Mouse (Mus musculus): ENCODE data around the gene Olfr116. TPM values are rescaled to one million over a fixed set of nuclear protein-coding genes. Genes with fewer than 3 reads are reported as not detected.

Olfr116 gene
- total RNA-seq (2021), result not detected

- DNase-seq, result no peak
- intact Hi-C loops (cut with DNase I), result no loop called here
Measured at GRCm38 (mm10) chr17:37627009-37627408, at the start of gene Olfr116, which contains the start of gene Olfr115. Gene Olfr116 (minus strand): TSS chr17:37627199. Gene Olfr115 (minus strand): TSS chr17:37627109.

- DNase-seq, result no peak
- intact Hi-C loops (cut with DNase I), result no loop called here
Measured at GRCm38 (mm10) chr17:37666688-37667087, 39.7 kb upstream of the Olfr116 start, which contains the start of gene Olfr118. Gene Olfr118 (plus strand): TSS chr17:37666988.

GRCm38 (mm10) chr17:37663682-37664081, 36.7 kb upstream of the Olfr116 start, which contains the start of gene Olfr117:
Gene Olfr117 (minus strand): TSS chr17:37663782.
- no peak for DNase-seq
- intact Hi-C loops (cut with DNase I), result no loop called here

GRCm38 (mm10) chr17:37592643-37593042, 34.4 kb downstream of the Olfr116 start, which contains the start of gene Olfr114:
Gene Olfr114 (minus strand): TSS chr17:37592743.
- no peak for DNase-seq
- intact Hi-C loops (cut with DNase I), result no loop called here

DNA sequence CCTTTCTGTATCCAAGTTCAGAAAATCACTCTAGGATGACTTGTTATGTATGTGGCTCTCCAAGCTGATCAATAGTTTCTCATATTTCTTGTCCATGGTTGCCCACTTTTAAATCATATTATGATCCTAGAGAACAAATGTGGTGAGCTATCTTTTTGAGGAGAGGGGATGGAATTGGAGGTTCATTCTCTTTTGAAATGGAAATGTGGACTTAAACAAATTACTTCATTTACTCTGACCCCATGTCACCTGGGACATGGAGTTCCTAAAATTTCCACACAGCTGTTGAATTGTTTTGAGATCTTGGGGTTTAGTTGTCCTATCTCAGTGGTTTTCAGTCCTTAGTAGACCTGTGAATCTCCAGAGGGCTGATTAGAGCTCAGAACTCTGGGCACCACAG, 49.4 kb downstream of the Olfr116 start, which contains the start of gene Olfr113:
TSS of gene Olfr113 (minus strand) at position 101 of the 400 bp plus-strand sequence.
- DNase-seq, result no peak
- intact Hi-C loops (cut with DNase I), result no loop called here

Other genes starting within 250 kb of the Olfr116 start
- gene Olfr105-ps, start 248.2 kb downstream of the Olfr116 start, total RNA-seq (2021), result not detected
- not detected for gene Olfr106-ps, start 236.8 kb downstream of the Olfr116 start, total RNA-seq (2021)
- not detected for gene Olfr107, start 228.0 kb downstream of the Olfr116 start, total RNA-seq (2021)
- gene Olfr108, start 181.7 kb downstream of the Olfr116 start, total RNA-seq (2021), result not detected
- gene Olfr109, start 168.3 kb downstream of the Olfr116 start, total RNA-seq (2021), result not detected
- not detected for gene H2-M2, start 143.6 kb downstream of the Olfr116 start, total RNA-seq (2021)
- gene Olfr110, start 134.7 kb downstream of the Olfr116 start, total RNA-seq (2021), result not detected
- under 1 TPM in 1 of 2 experiments, not detected in 1; 0.18 TPM for gene Olfr111, start 119.2 kb downstream of the Olfr116 start, total RNA-seq (2021)
- not detected for gene Olfr112, start 57.7 kb downstream of the Olfr116 start, total RNA-seq (2021)
- gene Olfr113, start 49.5 kb downstream of the Olfr116 start, total RNA-seq (2021), result not detected
- not detected for gene Olfr114, start 34.5 kb downstream of the Olfr116 start, total RNA-seq (2021)
- not detected for gene Olfr115, start 90 bp downstream of the Olfr116 start, total RNA-seq (2021)
- not detected for gene Olfr117, start 36.6 kb upstream of the Olfr116 start, total RNA-seq (2021)
- gene Olfr118, start 39.8 kb upstream of the Olfr116 start, total RNA-seq (2021), result not detected
- not detected for gene Olfr119, start 69.4 kb upstream of the Olfr116 start, total RNA-seq (2021)
- not detected for gene Olfr120, start 94.6 kb upstream of the Olfr116 start, total RNA-seq (2021)
- gene Olfr121, start 121.7 kb upstream of the Olfr116 start, total RNA-seq (2021), result not detected
- not detected for gene Olfr122, start 141.4 kb upstream of the Olfr116 start, total RNA-seq (2021)
- not detected for gene Olfr123, start 166.3 kb upstream of the Olfr116 start, total RNA-seq (2021)
- gene Olfr124, start 172.7 kb upstream of the Olfr116 start, total RNA-seq (2021), result not detected
- gene Olfr125, start 205.8 kb upstream of the Olfr116 start, total RNA-seq (2021), result not detected
- not detected for gene Olfr126, start 220.3 kb upstream of the Olfr116 start, total RNA-seq (2021)